Mouse (Mus musculus): Measurements from ENCODE around the gene Dlg2. TPM values are rescaled to one million over a fixed set of nuclear protein-coding genes. Genes with fewer than 3 reads are reported as not detected.

Dlg2 gene
- polyA plus RNA-seq, 3 experiments from 2014 or later = 0.83 to 3.5 (median 1.1) TPM

DNA sequence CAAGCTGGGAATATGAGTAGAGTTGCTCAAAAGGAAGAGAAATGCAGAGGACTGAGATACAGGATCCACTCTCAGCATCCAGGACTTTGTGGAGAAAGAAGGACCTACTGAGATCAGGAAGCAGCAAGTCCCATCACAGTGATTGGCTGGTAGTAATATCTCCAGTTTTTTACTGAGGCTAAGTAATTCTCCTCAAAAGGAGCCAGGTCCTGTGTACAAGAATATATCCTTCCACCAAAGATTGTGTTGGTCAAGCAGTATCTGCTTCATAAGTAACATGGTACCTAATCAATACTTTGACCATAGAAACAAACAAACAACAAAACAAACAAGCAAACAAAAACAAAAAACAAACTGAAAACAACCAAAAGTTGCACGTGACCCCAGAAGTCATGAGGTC, 980.3 kb downstream of the Dlg2 start:
- ATAC-seq = no peak

DNA sequence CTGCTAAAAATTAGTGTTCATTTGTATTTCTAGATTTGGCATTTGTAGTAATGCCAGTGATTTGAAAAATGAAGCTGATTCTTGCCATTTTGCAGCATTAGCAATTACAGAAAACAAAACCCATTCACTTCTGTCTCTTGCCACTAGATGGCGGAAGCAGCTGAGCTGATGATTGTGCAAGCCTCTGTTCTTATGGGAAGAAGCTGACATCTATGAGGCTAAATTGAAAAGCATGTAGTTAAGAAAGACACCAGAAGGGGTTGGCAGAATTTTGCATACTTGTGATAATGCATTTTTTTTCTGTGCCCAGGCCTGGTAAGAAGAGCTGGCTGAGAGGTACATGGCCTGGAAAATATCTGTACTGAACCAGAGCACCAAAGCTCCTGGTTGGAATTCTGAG, 980.7 kb downstream of the Dlg2 start:
- ATAC-seq = no peak

DNA sequence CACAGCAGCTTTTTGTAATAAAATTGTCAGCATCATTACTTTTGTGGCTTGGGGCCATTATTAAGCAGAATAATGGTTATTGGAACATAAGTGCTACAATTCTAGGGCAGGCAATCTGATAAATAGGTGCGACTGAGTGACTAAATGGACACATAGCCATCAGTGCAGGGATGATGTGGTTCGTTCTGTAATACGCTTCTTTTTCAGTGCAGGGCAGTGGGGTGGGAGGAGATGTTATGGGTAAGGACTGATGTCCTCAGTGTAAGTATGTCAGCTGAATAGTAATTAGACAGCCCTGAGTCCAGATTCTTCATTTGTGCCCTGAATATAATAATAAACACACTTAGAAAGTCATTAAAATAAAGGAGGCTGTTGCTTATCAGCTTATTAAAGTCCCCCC, 984.9 kb downstream of the Dlg2 start:
- ATAC-seq = no peak

GRCm38 (mm10) chr7:91463256-91463655, 986.8 kb downstream of the Dlg2 start:
- no peak for ATAC-seq

- ATAC-seq = no peak
These were observed 990.6 kb downstream of the Dlg2 start for GRCm38 (mm10) chr7:91467061-91467460.

GRCm38 (mm10) chr7:91479145-91479544, 1002.7 kb downstream of the Dlg2 start:
- no peak for ATAC-seq

DNA sequence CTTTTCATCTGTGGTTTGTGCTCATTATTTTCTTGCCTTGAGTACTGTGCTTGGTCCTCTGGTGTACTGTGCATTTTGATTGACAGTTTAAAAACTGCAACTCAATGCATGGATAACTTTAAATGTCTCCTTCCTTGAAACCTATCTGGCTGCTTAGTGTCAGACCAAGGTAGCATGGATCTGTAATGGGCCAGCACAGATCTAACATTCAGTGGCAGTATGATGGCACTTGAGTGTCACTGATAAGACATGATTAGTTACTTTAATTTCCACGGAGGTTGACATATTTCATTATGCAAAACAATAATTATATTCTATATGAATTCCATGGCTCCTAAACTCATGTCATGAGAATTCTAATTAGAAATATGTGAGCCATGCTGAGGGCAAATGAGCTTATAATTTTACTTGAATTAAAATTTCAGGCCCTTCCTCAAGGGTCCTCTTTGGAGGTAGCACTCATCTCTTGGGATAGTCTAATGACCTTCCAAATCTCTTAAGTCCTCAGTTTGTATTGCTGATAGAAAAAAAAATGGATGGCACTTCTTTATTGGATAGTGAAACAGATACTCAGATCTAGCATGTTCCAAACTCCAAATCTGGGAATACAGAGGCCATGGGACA, 1005.2 kb downstream of the Dlg2 start:
- ATAC-seq = no peak

GRCm38 (mm10) chr7:91493234-91493633, 1016.8 kb downstream of the Dlg2 start:
- ATAC-seq = no peak

DNA sequence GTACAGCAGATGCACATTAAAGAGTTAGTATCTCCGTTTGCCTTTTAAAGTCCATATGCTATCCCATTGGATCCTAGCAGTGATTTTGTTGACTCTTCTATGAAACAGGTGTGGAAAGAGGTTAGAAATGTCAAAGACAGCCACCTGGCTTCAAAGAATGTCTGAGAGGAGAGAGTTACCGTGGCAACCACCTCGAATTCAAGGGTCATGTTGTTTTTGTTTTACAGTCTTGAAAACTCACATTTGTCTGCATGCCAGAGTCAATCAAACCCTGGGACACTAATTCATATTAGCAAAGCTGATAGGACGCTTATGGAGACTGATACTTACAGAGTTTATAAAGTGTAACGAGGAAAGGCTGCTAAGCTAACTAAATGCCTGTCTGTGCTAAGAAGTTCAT, 1019.1 kb downstream of the Dlg2 start:
- ATAC-seq = no peak

DNA sequence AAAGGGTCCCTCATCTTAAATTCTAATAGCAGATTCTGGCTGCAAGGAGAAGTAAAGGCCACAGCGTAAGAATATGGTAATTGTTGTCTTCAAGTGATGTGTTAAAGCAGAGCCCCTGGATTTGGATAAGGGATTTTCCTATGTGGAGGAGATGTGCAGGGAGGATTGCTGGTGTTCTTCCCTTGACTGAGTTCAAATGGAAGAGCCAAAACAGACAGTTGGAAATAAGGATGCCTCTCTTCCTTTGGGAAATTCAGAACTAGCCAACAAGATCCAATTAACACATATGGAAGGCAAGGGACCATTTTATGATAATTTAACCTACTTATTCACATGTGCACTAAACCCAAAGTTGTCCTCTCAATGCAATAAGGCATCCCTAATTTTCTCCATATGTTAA, 1034.6 kb downstream of the Dlg2 start:
- ATAC-seq = no peak

DNA sequence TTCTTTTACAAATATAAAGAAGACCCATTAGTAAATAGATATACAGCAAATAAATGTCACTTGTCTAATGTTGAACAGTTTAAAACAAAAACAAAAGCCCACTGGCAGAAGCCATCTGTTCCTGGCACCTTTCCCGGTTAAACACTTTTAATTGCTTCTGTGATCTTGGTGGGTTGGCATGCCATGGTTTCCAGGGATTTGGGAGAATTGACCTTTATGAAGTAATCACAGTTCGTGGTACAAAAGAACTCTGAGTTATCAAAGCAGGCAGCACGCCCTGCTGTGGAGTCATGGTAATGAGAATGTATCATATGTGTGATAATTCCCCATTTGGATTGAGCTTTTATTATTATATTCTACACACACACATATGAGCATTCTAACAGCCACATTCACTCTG, 1038.0 kb downstream of the Dlg2 start:
- ATAC-seq = no peak

DNA sequence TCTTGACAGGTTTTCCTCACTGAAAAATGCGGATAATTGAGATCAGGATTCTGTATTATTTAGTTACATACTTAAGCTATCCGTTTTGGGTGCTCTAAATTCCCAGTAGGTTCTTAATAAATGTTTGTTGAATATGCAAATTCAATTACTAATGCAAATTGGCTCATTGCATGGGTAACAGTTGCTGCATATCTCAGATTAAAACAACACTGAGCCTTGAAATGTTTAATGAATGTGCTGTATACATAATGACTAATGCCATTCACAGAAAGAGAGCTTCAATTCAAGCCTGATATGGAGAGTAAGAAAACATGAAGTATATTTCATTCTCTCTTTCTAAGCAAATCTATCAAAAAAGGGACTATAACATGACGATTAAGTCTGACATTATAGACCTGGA, 1039.8 kb downstream of the Dlg2 start:
- ATAC-seq = no peak

GRCm38 (mm10) chr7:91525859-91526258, 1049.4 kb downstream of the Dlg2 start:
- ATAC-seq = no peak

- no peak for ATAC-seq
These were observed 1066.3 kb downstream of the Dlg2 start for GRCm38 (mm10) chr7:91542597-91543285.

- no peak for ATAC-seq
These were observed 1066.8 kb downstream of the Dlg2 start for GRCm38 (mm10) chr7:91543286-91543650.

- ATAC-seq = no peak
These were observed 1068.1 kb downstream of the Dlg2 start for GRCm38 (mm10) chr7:91544600-91544999.

DNA sequence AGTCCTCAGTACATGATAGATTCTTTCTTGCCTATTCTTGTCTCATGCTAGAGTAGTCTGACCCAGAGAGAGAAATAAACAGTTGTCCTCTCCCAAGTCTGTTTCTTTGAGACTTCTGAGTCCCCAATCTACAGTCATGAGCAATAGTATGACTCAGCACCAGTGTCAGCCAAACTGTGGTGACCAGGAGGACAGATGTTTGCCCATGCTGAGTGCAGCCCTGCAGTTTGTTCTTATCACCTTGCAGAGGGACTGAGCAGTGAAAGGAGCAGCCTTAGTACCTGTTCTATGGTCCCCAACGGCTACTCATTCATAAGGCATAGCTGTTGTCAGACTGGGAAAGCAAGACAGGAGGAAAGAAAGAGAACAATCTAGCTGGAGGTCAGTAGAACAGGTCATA, 1072.3 kb downstream of the Dlg2 start:
- ATAC-seq = no peak

DNA sequence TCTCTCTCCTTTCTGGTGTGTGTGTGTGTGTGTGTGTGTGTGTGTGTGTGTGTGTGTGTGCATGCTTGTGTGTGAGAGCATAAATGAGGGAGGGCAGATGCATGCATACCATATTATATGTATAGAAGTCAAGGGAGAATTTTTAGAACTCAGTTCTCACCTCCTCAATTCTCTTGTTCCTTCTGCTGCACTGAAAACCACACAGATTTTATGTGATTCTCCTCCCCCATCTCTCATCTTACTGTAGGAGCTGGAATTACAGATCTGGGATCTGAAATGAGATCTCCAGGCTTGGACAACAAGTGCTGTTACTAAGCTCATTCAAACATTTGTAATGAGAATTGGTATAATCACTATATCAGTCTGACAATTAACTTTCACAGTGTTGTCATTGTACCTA, 1081.1 kb downstream of the Dlg2 start:
- no peak for ATAC-seq

GRCm38 (mm10) chr7:91567423-91567822, 1091.0 kb downstream of the Dlg2 start:
- no peak for ATAC-seq

- no peak for ATAC-seq
These were observed 1094.5 kb downstream of the Dlg2 start for GRCm38 (mm10) chr7:91570969-91571368.

- no peak for ATAC-seq
These were observed 1096.2 kb downstream of the Dlg2 start for GRCm38 (mm10) chr7:91572666-91573065.

DNA sequence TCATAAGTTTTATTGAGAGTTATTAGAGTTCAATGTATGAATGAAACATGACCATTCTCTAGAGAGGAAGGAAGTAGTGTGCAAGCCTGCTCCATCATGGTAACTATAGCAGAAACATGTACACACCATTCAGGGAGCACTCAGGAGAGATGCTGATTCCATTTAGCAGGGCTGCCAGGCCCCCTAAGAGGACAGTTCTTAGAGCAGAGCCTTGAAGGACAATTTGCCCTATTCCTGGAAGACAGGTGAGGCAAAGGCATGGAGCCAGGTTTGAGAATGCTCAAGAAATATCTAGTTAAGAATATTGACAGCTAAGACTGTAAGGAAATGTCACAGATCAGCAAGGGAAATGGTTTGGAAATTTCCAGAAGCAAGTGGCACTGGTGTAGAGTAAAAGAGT, 1096.8 kb downstream of the Dlg2 start:
- no peak for ATAC-seq

DNA sequence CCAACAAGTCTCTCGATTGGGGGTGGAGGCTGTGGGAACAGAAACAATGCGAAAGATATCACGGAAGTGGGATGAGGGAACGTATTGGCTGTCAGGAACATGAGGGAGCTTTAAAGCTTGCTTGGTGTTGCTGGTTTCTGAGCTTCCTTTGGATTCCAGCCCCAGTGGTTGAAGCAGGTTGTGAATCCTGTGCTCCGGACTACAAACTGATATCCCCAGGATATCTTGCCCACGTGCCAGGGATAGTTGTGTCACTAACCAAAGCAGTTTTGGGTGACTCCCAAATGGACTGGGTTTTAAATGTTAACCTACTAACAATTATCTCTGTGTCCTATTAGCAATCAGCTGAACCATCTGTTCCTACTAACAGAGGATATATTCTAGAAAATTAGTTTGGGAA, 1099.7 kb downstream of the Dlg2 start:
- no peak for ATAC-seq

GRCm38 (mm10) chr7:91582203-91582602, 1105.7 kb downstream of the Dlg2 start:
- no peak for ATAC-seq

GRCm38 (mm10) chr7:91583566-91583965, 1107.1 kb downstream of the Dlg2 start:
- no peak for ATAC-seq
